Mouse (Mus musculus) kidney, adult 2 months (tissue): Measurements from ENCODE around the gene Npy5r.

Experiments
- CTCF ChIP-seq: fragments of 200-500 bp; conservative IDR thresholded peaks from 2 replicates; pipeline ENCODE4 v1.5.1; 2011; ENCODE audit warnings: low read depth, mild to moderate bottlenecking, control low read depth, low read length, moderate library complexity, mixed read lengths; ENCODE audit not compliant: insufficient read depth, insufficient read length
- POLR2A ChIP-seq: fragments of 200-500 bp; IDR thresholded peaks from one replicate; pipeline ENCODE4 v1.6.1; 2011; ENCODE audit warnings: low read depth, low read length, control low read depth

- TF ChIP-seq POLR2A = no peak
- TF ChIP-seq CTCF = no peak
Observed at GRCm38 (mm10) chr8:66698011-66698410, 10.1 kb upstream of the Npy5r start.
